Mouse (Mus musculus): ENCODE data around the gene Gata3.

The Gata3 gene

GRCm38 (mm10) chr2:9852851-9853576 lies 36.8 kb downstream of the Gata3 start:
- POLR2A ChIA-PET, result interaction anchor here in 2 of 4 experiments (0.6 to 1.0 kb wide), 3 partner anchors 21 to 215 kb away, joined by 3 read pairs; no protein-coding TSS in a partner anchor
- CTCF ChIA-PET, result no interaction called here

- ChIA-PET POLR2A (interaction anchor here in 2 of 4 experiments (0.9 kb wide), 2 partner anchors 18 to 151 kb away, joined by 3 read pairs; no protein-coding TSS in a partner anchor), CTCF (no interaction called here)
Observed at GRCm38 (mm10) chr2:9835195-9835594, 54.6 kb downstream of the Gata3 start.

- ChIA-PET POLR2A (interaction anchor here in 1 of 4 experiments (0.6 kb wide), 1 partner anchor 114 kb away, joined by 3 read pairs; no protein-coding TSS in a partner anchor), CTCF (interaction anchor here in 1 of 4 experiments (0.6 kb wide), 1 partner anchor 29 kb away, joined by 4 read pairs; no protein-coding TSS in a partner anchor)
Observed at GRCm38 (mm10) chr2:9833712-9834111, 56.1 kb downstream of the Gata3 start.

GRCm38 (mm10) chr2:9827624-9828023 lies 62.2 kb downstream of the Gata3 start:
- ChIA-PET CTCF (interaction anchor here in 1 of 4 experiments (0.6 kb wide), 1 partner anchor 12 kb away, joined by 10 read pairs; no protein-coding TSS in a partner anchor), POLR2A (no interaction called here)

GRCm38 (mm10) chr2:9820611-9821010 lies 69.2 kb downstream of the Gata3 start:
- CTCF ChIA-PET, result no interaction called here
- POLR2A ChIA-PET, result interaction anchor here in 1 of 4 experiments (0.5 kb wide), 1 partner anchor 46 kb away, joined by 11 read pairs; no protein-coding TSS in a partner anchor

GRCm38 (mm10) chr2:9818177-9818785 lies 71.6 kb downstream of the Gata3 start:
- POLR2A ChIA-PET, result interaction anchor here in 2 of 4 experiments (0.5 to 0.6 kb wide), 2 partner anchors 16 to 46 kb away, joined by 3 read pairs; no protein-coding TSS in a partner anchor
- CTCF ChIA-PET, result no interaction called here
